Mouse (Mus musculus) cerebellum, adult 2 months (tissue): Measurements from ENCODE around the gene Ppia.

Experiments
- CTCF ChIP-seq: fragments of 200-500 bp; IDR thresholded peaks from 2 replicates; pipeline ENCODE4 v1.5.1; 2011; ENCODE audit warnings: low read depth, mild to moderate bottlenecking, control low read depth, low read length, moderate library complexity, borderline replicate concordance; ENCODE audit not compliant: insufficient read depth
- POLR2A ChIP-seq: fragments of 200-500 bp; IDR thresholded peaks from 2 replicates; pipeline ENCODE4 v1.6.1; 2011; ENCODE audit warnings: low read length, control low read depth, borderline replicate concordance; ENCODE audit not compliant: insufficient read depth

DNA sequence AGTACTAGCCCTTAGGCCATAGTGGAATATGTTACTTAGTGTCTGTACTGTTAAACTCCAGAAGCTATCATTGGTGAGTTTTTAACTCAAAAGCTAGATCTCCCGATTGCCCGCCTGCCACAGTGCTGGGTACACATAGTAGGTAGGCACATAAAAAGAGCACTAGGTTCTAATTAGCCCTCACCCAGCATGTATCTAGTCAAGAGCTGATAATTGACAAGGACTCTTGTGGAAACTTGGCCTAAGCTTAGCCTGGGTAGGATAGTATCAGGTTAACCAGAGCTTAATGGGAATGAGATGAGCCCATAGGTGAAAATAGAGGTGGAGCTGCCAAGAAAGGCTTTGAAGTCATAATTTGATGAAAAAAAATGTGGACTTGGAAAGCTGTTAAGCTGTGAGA lies 1.8 kb downstream of the Ppia start:
- TF ChIP-seq CTCF, result no peak
- no peak for TF ChIP-seq POLR2A
